Mouse (Mus musculus) telencephalon, adult 2 months (tissue): Measurements from ENCODE around the gene Myo1h.

ENCODE experiments used
- DNase-seq: peaks from one replicate; pipeline ENCODE4 v3.0.0-alpha.2; 2011; ENCODE audit warnings: low read depth, low spot score

Gene Myo1h

GRCm38 (mm10) chr5:114384448-114384847, 95.5 kb downstream of the Myo1h start:
- no peak for DNase-seq

- DNase-seq: no peak
Observed at GRCm38 (mm10) chr5:114393169-114393568, 104.2 kb downstream of the Myo1h start.

GRCm38 (mm10) chr5:114406592-114406991, 117.6 kb downstream of the Myo1h start:
- no peak for DNase-seq

- no peak for DNase-seq
Observed at GRCm38 (mm10) chr5:114407269-114407668, 118.3 kb downstream of the Myo1h start.

GRCm38 (mm10) chr5:114407810-114408209, 118.8 kb downstream of the Myo1h start:
- no peak for DNase-seq

- no peak for DNase-seq
Observed at GRCm38 (mm10) chr5:114408846-114409245, 119.9 kb downstream of the Myo1h start.

- DNase-seq: no peak
Observed at GRCm38 (mm10) chr5:114410429-114410828, 121.5 kb downstream of the Myo1h start.

GRCm38 (mm10) chr5:114412361-114412998, 123.5 kb downstream of the Myo1h start:
- DNase-seq: no peak

GRCm38 (mm10) chr5:114413067-114413735, 124.2 kb downstream of the Myo1h start:
- DNase-seq: no peak
